Mouse (Mus musculus) neural tube, embryonic 12.5 days (tissue): ENCODE data around the gene Srrm3. TPM values are rescaled to one million over a fixed set of nuclear protein-coding genes. Genes with fewer than 3 reads are reported as not detected.

Source experiments
- microRNA-seq: library from miRNA; unstranded; fragments of <30 nt; microRNA quantifications from one replicate; pipeline ENCODE4, GENCODE M21; 2017
- polyA plus RNA-seq: library from polyadenylated mRNA; unstranded; fragments of >200 nt; fragmentation: Nextera tagmentation; extraction: Ambion mirVana; gene quantifications from 2 replicates; pipeline ENCODE4 v1.2.1, GENCODE M21; 2016

Srrm3 gene
- polyA plus RNA-seq, 1 experiment from 2014 or later = 71.4 TPM

Small RNAs within 50 kb of the gene (microRNA-seq; reads per million reads assigned to microRNA genes)
- not detected for gene Gm23268

Other genes with a start within 250 kb of the Srrm3 start
- not detected in 2 replicates for gene Ccl26, start 243.3 kb upstream of the Srrm3 start, polyA plus RNA-seq
- gene Ccl24, start 233.8 kb upstream of the Srrm3 start, polyA plus RNA-seq = 1.4 and 1.6 TPM in 2 replicates
- gene Rhbdd2, start 174.3 kb upstream of the Srrm3 start, polyA plus RNA-seq = 64.7 and 71.4 TPM in 2 replicates
- gene Por, start 136.9 kb upstream of the Srrm3 start, polyA plus RNA-seq = 112 and 113 TPM in 2 replicates
- gene Tmem120a, start 62.4 kb upstream of the Srrm3 start, polyA plus RNA-seq = 73.5 and 74.7 TPM in 2 replicates
- gene Styxl1, start 28.5 kb upstream of the Srrm3 start, polyA plus RNA-seq = 0.30 TPM in 1 of 2 replicates, not detected in the other
- 606 and 613 TPM in 2 replicates for gene Mdh2, start 28.4 kb upstream of the Srrm3 start, polyA plus RNA-seq
- gene Hspb1, start 81.0 kb downstream of the Srrm3 start, polyA plus RNA-seq = 22.3 and 26.5 TPM in 2 replicates
- 516 and 524 TPM in 2 replicates for gene Ywhag, start 127.7 kb downstream of the Srrm3 start, polyA plus RNA-seq
- 1.4 and 1.7 TPM in 2 replicates for gene Ssc4d, start 167.6 kb downstream of the Srrm3 start, polyA plus RNA-seq
- 0.15 TPM in 1 of 2 replicates, not detected in the other for gene Zp3, start 173.2 kb downstream of the Srrm3 start, polyA plus RNA-seq
- 29.5 and 31.7 TPM in 2 replicates for gene Dtx2, start 187.9 kb downstream of the Srrm3 start, polyA plus RNA-seq
- gene Upk3b, start 231.6 kb downstream of the Srrm3 start, polyA plus RNA-seq = 0.10 and 0.19 TPM in 2 replicates
- 1.4 and 2.1 TPM in 2 replicates for gene Upk3bl, start 247.6 kb downstream of the Srrm3 start, polyA plus RNA-seq